Comparison of ENCODE assay signal across 13 mouse cellular contexts in the genomic region with DNA sequence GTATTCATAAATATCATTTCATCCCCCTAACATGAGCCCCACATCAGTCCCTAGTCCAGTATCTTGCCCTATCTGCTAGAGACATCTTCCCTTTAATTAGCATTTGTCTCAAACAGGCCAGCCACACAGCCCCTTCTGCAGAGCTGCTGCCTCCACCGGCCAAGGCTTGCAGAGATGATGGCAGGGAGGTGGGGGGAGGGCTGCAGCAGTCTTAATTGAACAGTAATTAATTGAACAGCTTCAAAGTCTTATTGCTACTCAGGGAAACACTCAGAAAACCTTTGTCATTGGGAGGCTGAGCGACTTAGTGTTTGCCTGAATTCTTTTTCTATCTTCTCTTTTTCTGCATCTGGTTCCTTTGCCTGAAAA. TPM values are rescaled to one million over a fixed set of nuclear protein-coding genes. Genes with fewer than 3 reads are reported as not detected.
DNase-seq lines count a peak whose midpoint lies in the region; ATAC-seq and TF ChIP-seq lines count a peak whose summit lies in the region.
"Had no signal": no experiment of that assay in that cellular context is flagged by ENCODE, and none has a peak within 500 bp of the region (broad histone marks: within the 10 kb centered on the region; RNA-seq: fewer than 3 reads in every experiment).

No protein-coding gene starts in this region.

- H3K4me1 ChIP-seq in kidney, embryonic 16.5 days (ENCODE audit: insufficient read depth, low read length): peaks cover 35% of the 10 kb centered on the region
- H3K4me1 ChIP-seq in embryonic facial prominence, embryonic 14.5 days (ENCODE audit: control insufficient read depth, insufficient read depth, low read length): peaks cover 4% of the 10 kb centered on the region; the same call in 1 of the 2 replicates
- peaks cover 27% of the 10 kb centered on the region for H3K4me1 ChIP-seq in hindbrain, embryonic 14.5 days (replicated peaks; ENCODE audit: control insufficient read depth, insufficient read depth, low read length)
- H3K4me1 ChIP-seq in midbrain, embryonic 14.5 days (ENCODE audit: control insufficient read depth, insufficient read depth, low read length): peaks cover 18% of the 10 kb centered on the region
- H3K4me1 ChIP-seq in cerebellum, adult 2 months (ENCODE audit: control insufficient read depth, insufficient read depth, low read length): no peaks in the 10 kb centered on the region

- TF ChIP-seq POLR2A in cerebellum, adult 2 months (IDR thresholded peaks at IDR 0.05; ENCODE audit: borderline replicate concordance, insufficient read depth, low read length): no peak

- H3K27ac ChIP-seq in kidney, embryonic 16.5 days (ENCODE audit: low read length): no peak overlapping the region
- no peak overlapping the region for H3K27ac ChIP-seq in embryonic facial prominence, embryonic 14.5 days (replicated peaks; ENCODE audit: low read depth, low read length)
- peak overlapping the region; percentile 38 for H3K27ac ChIP-seq in hindbrain, embryonic 14.5 days
- peak overlapping the region; percentile 28; the same call in 1 of the 2 replicates for H3K27ac ChIP-seq in midbrain, embryonic 14.5 days (replicated peaks; ENCODE audit: low read depth, low read length)
- no peak overlapping the region for H3K27ac ChIP-seq in cerebellum, adult 2 months (ENCODE audit: insufficient read depth, low read length)

- WGBS in kidney, embryonic 16.5 days: 30% methylated on average over 2 of the region's 2 CpGs
- WGBS in embryonic facial prominence, embryonic 14.5 days: 15% methylated on average over 2 of the region's 2 CpGs
- 41% methylated on average over 2 of the region's 2 CpGs for WGBS in hindbrain, embryonic 14.5 days
- WGBS in midbrain, embryonic 14.5 days: 57% methylated on average over 2 of the region's 2 CpGs
- 55% methylated on average over 2 of the region's 2 CpGs for WGBS in cerebellum, adult 2 months

- peaks cover 20% of the 10 kb centered on the region for H3K27me3 ChIP-seq in kidney, embryonic 16.5 days (ENCODE audit: insufficient read depth, low read length)
- H3K27me3 ChIP-seq in embryonic facial prominence, embryonic 14.5 days (replicated peaks; ENCODE audit: control insufficient read depth, insufficient read depth, low read length): peaks cover 21% of the 10 kb centered on the region
- H3K27me3 ChIP-seq in hindbrain, embryonic 14.5 days (ENCODE audit: control insufficient read depth, insufficient read depth, low read length): peaks cover 23% of the 10 kb centered on the region
- H3K27me3 ChIP-seq in midbrain, embryonic 14.5 days (ENCODE audit: control insufficient read depth, insufficient read depth, low read length): peaks cover 13% of the 10 kb centered on the region
- H3K27me3 ChIP-seq in cerebellum, adult 2 months (ENCODE audit: control insufficient read depth, insufficient read depth, low read length): no peaks in the 10 kb centered on the region

- DNase-seq in kidney, postnatal 4 days: no peak
- no peak for DNase-seq in embryonic facial prominence, embryonic 14.5 days (ENCODE audit: low spot score)
- DNase-seq in hindbrain, embryonic 14.5 days (ENCODE audit: low spot score): no peak
- DNase-seq in midbrain, embryonic 14.5 days: no peak
- no peak for DNase-seq in thymus, postnatal 4 days
- no peak for DNase-seq in cerebellum, adult 2 months
- DNase-seq: adrenal gland, adult 8-10 months; cerebellum, postnatal 14 days; lung, postnatal 4 days; right cerebral cortex, postnatal 14 days had no signal

- H3K4me3 ChIP-seq in kidney, embryonic 16.5 days (ENCODE audit: low read length): peak overlapping the region; percentile 33
- peak overlapping the region; percentile 20 for H3K4me3 ChIP-seq in embryonic facial prominence, embryonic 14.5 days (ENCODE audit: low read depth, low read length)
- H3K4me3 ChIP-seq in hindbrain, embryonic 14.5 days (replicated peaks; ENCODE audit: low read length): peak overlapping the region; percentile 33
- peak overlapping the region; percentile 32 for H3K4me3 ChIP-seq in midbrain, embryonic 14.5 days (replicated peaks; ENCODE audit: low read depth, low read length)
- no peak overlapping the region for H3K4me3 ChIP-seq in cerebellum, adult 2 months (replicated peaks; ENCODE audit: insufficient read depth, low read depth, low read length)

- peaks cover 25% of the 10 kb centered on the region for H3K36me3 ChIP-seq in kidney, embryonic 16.5 days (ENCODE audit: insufficient read depth, low read length)
- peaks cover 47% of the 10 kb centered on the region for H3K36me3 ChIP-seq in embryonic facial prominence, embryonic 14.5 days (ENCODE audit: control insufficient read depth, insufficient read depth, low read length)
- H3K36me3 ChIP-seq in hindbrain, embryonic 14.5 days (replicated peaks; ENCODE audit: control insufficient read depth, insufficient read depth): peaks cover 2% of the 10 kb centered on the region; the same call in 1 of the 2 replicates
- peaks cover 4% of the 10 kb centered on the region; the same call in 1 of the 2 replicates for H3K36me3 ChIP-seq in midbrain, embryonic 14.5 days (ENCODE audit: control insufficient read depth, insufficient read depth, low read length)

- H3K4me2 ChIP-seq in kidney, embryonic 16.5 days (replicated peaks; ENCODE audit: low read depth, low read length): peak overlapping the region; percentile 53
- peak overlapping the region; percentile 48 for H3K4me2 ChIP-seq in embryonic facial prominence, embryonic 14.5 days (ENCODE audit: low read depth, low read length)
- H3K4me2 ChIP-seq in hindbrain, embryonic 14.5 days (replicated peaks): peak overlapping the region; percentile 74
- peak overlapping the region; percentile 65 for H3K4me2 ChIP-seq in midbrain, embryonic 14.5 days (ENCODE audit: low read length)

- no peak for ATAC-seq in kidney, embryonic 16.5 days (ENCODE audit: low FRiP score, low TSS enrichment)
- no peak for ATAC-seq in embryonic facial prominence, embryonic 14.5 days (ENCODE audit: low read depth)
- ATAC-seq in hindbrain, embryonic 14.5 days (ENCODE audit: low FRiP score): no peak
- ATAC-seq in midbrain, embryonic 14.5 days (ENCODE audit: low FRiP score, low TSS enrichment): no peak
- no peak for ATAC-seq in monocyte, adult 5-6 weeks (replicated peaks; ENCODE audit: insufficient number of reproducible peaks, low FRiP score, low TSS enrichment, poor library complexity, severe bottlenecking)

- peaks cover 28% of the 10 kb centered on the region for H3K9me3 ChIP-seq in kidney, embryonic 16.5 days (ENCODE audit: low read length)
- H3K9me3 ChIP-seq in embryonic facial prominence, embryonic 14.5 days (ENCODE audit: control insufficient read depth, low read length): peaks cover 38% of the 10 kb centered on the region
- peaks cover 22% of the 10 kb centered on the region for H3K9me3 ChIP-seq in hindbrain, embryonic 14.5 days (ENCODE audit: control insufficient read depth, low read length)
- H3K9me3 ChIP-seq in midbrain, embryonic 14.5 days (ENCODE audit: control insufficient read depth, low read length): peaks cover 17% of the 10 kb centered on the region

- 0 out of 2 replicates have a peak overlapping the region, but pooled peaks have one; percentile 22 for H3K9ac ChIP-seq in kidney, embryonic 16.5 days (replicated peaks; ENCODE audit: low read length)
- no peak overlapping the region for H3K9ac ChIP-seq in embryonic facial prominence, embryonic 14.5 days (ENCODE audit: low read depth, low read length)
- H3K9ac ChIP-seq in hindbrain, embryonic 14.5 days: peak overlapping the region; percentile 61
- peak overlapping the region; percentile 42; the same call in 1 of the 2 replicates for H3K9ac ChIP-seq in midbrain, embryonic 14.5 days (replicated peaks; ENCODE audit: low read length)

- TF ChIP-seq CTCF in cerebellum, adult 2 months (IDR thresholded peaks at IDR 0.05; ENCODE audit: borderline replicate concordance, insufficient read depth, low read depth, low read length): no peak

RNA-seq across cellular contexts. Expression of a gene that starts 7.5 kb away (rescaled TPM):
- 743 and 1,325 TPM in 2 replicates for polyA plus RNA-seq in kidney, embryonic 16.5 days (2015; fragmentation: Nextera tagmentation; extraction: Ambion mirVana)
- 2,600 and 2,666 TPM in 2 replicates for polyA plus RNA-seq in embryonic facial prominence, embryonic 14.5 days (2014; fragmentation: Nextera tagmentation; extraction: Ambion mirVana)
- polyA plus RNA-seq in hindbrain, embryonic 14.5 days (2014; fragmentation: Nextera tagmentation; extraction: Ambion mirVana): 1,800 and 1,897 TPM in 2 replicates
- 1,446 and 1,495 TPM in 2 replicates for polyA plus RNA-seq in midbrain, embryonic 14.5 days (2014; fragmentation: Nextera tagmentation; extraction: Ambion mirVana)
- 2,758 and 2,923 TPM in 2 replicates for polyA plus RNA-seq in cerebellum, adult 2 months (2012; rRNA removed)
- total RNA-seq in monocyte, adult 5-6 weeks (2017): 224 to 349 TPM (median 269 TPM) in 3 replicates

RNA-seq across cellular contexts. Expression of a gene that starts 54.9 kb away (rescaled TPM):
- polyA plus RNA-seq in kidney, embryonic 16.5 days (2015; fragmentation: Nextera tagmentation; extraction: Ambion mirVana): 18.2 and 28.2 TPM in 2 replicates
- polyA plus RNA-seq in embryonic facial prominence, embryonic 14.5 days (2014; fragmentation: Nextera tagmentation; extraction: Ambion mirVana): 15.1 and 18.1 TPM in 2 replicates
- 8.6 and 10.9 TPM in 2 replicates for polyA plus RNA-seq in hindbrain, embryonic 14.5 days (2014; fragmentation: Nextera tagmentation; extraction: Ambion mirVana)
- 6.4 and 7.5 TPM in 2 replicates for polyA plus RNA-seq in midbrain, embryonic 14.5 days (2014; fragmentation: Nextera tagmentation; extraction: Ambion mirVana)
- 0.06 and 0.07 TPM in 2 replicates for polyA plus RNA-seq in cerebellum, adult 2 months (2012; rRNA removed)
- 8.0 to 16.0 TPM (median 12.4 TPM) in 3 replicates for total RNA-seq in monocyte, adult 5-6 weeks (2017)
- polyA plus RNA-seq: urinary bladder, adult 2 months had no signal

Comparison
In these comparisons a context has a peak if more than half of its experiments do, and no peak if none do; other contexts are left out.
1. H3K27ac ChIP-seq: peak in hindbrain, embryonic 14.5 days (single experiment) and midbrain, embryonic 14.5 days (single experiment); none in kidney, embryonic 16.5 days (single experiment), embryonic facial prominence, embryonic 14.5 days (single experiment) and cerebellum, adult 2 months (single experiment).
2. Peak in every context shown above with its lines, with median percentiles within 50 percentile points of each other: H3K4me2 ChIP-seq.